Mouse (Mus musculus): Measurements from ENCODE around the gene Akap6. TPM values are rescaled to one million over a fixed set of nuclear protein-coding genes. Genes with fewer than 3 reads are reported as not detected.
"Not testable (repeated sequence)": the region's sequence is repeated elsewhere in the genome, so short reads cannot be mapped to it uniquely, and the experiment has no call there.

Akap6 gene
- total and polyA plus RNA-seq, 2 experiments: 0.01 to 0.09 TPM

DNA sequence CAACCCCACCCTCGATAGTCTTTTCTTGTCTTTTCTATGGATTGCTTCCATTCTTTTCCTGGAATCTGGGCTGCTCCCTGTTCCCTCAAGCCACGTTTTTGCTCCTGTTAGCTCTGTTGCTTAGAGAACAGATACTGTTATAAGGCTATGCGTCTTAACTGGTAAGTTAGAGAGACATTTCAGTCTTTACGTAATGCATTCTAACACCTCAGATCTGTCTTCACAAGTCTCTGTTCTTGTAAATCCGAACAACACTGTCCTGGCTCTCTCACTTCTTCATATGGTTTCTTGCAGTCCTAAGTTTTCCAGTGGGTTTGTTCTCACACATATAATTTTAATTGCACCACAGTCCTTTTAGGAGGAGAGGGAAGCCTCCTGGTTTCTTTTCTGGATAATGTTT, 20.5 kb downstream of the Akap6 start:
- DNase-seq (ENCODE audit: extremely low read depth, low read depth, low spot score): no peak
- no peaks in the 10 kb centered on the region for H3K4me1 ChIP-seq (ENCODE audit: control insufficient read depth, insufficient read depth, low read length)
- no peaks in the 10 kb centered on the region for H3K36me3 ChIP-seq (ENCODE audit: control insufficient read depth, insufficient read depth, low read length)
- no peak for TF ChIP-seq POLR2A (IDR thresholded peaks at IDR 0.05; ENCODE audit: extremely low read depth, insufficient read depth, low read length)
- TF ChIP-seq CTCF (IDR thresholded peaks at IDR 0.05; ENCODE audit: low read depth, low read length): no peak
- H3K79me2 ChIP-seq (ENCODE audit: control insufficient read depth, insufficient read depth, low read length): no peaks in the 10 kb centered on the region
- no peak overlapping the region for H3K27ac ChIP-seq (replicated peaks; ENCODE audit: insufficient read depth, low read depth, low read length)
- H3K27me3 ChIP-seq (ENCODE audit: control insufficient read depth, insufficient read depth, low read length): no peaks in the 10 kb centered on the region
- H3K4me3 ChIP-seq (ENCODE audit: insufficient read depth, low read depth, low read length): no peak overlapping the region
- 76% methylated on average over 5 of the region's 5 CpGs for WGBS
- no peak overlapping the region for H3K9ac ChIP-seq (ENCODE audit: low read depth, low read length)

DNA sequence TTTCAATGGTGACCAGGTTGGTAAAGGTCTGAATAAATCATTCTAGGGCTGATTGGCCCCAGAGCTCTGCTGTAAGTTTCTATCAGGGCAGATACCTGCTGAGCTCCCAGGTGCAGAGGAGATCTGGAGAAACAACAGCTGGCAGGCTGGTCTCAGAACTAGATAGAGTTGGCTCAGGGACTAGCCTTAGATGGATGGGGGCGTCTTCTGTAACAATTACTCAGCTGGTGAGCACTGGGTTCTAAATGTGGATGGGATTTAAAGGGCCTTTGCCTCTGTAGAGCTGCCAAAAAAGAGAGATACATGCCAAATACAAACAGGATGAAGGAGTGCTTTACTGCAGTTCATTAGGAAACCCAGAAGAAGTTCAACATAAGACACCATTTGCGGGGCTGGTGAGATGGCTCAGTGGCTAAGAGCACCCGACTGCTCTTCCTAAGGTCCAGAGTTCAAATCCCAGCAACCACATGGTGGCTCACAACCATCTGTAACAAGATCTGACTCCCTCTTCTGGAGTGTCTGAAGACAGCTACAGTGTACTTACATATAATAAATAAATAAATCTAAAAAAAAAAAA, 24.9 kb downstream of the Akap6 start:
- 75% methylated on average over 3 of the region's 3 CpGs for WGBS
- H3K79me2 ChIP-seq (ENCODE audit: control insufficient read depth, insufficient read depth, low read length); H3K4me1 ChIP-seq (ENCODE audit: control insufficient read depth, insufficient read depth, low read length): not testable (repeated sequence)

DNA sequence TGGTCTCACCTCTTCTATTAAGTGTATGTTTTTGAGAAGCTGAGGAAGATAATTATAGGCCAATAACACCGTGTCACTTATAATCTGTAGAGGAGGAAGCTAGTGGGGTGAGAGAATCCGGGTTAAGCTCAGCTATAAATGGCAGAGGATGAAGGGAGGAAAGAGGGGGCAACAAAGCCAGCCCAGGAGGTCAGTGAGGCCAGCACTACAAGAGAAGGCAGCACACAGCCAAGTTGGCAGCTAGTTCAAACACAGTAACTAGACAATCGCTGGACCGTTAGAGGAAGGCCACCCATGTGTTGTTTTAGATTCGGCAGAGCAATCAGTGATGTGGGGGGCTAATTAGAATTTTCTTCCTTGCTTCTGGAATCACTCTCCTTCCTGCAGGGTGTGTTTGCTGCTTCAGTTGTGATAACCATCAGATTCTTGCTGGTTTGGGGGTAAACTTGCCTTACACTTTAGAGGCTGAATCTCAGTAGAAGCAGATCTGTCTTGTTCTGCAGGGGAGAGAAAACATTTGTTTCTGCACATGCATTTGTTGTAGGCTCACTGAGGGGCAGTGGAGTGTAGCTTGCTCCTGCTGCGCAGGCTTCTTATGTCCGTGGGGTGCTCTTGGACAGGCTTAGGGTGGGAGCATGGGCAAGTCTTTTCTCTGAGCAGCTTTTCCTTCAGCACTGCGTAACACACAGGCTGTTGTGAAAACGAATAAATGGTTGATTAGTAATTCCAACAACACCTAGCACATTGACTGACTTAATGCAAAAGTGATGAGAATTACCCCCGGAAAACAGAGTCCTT, 27.4 kb downstream of the Akap6 start:
- TF ChIP-seq POLR2A (IDR thresholded peaks at IDR 0.05; ENCODE audit: extremely low read depth, insufficient read depth, low read length): no peak
- no peak for TF ChIP-seq CTCF (IDR thresholded peaks at IDR 0.05; ENCODE audit: low read depth, low read length)
- no peak overlapping the region for H3K4me3 ChIP-seq (ENCODE audit: insufficient read depth, low read depth, low read length)
- H3K79me2 ChIP-seq (ENCODE audit: control insufficient read depth, insufficient read depth, low read length): no peaks in the 10 kb centered on the region
- no peaks in the 10 kb centered on the region for H3K36me3 ChIP-seq (ENCODE audit: control insufficient read depth, insufficient read depth, low read length)
- H3K27ac ChIP-seq (replicated peaks; ENCODE audit: insufficient read depth, low read depth, low read length): no peak overlapping the region
- H3K9ac ChIP-seq (ENCODE audit: low read depth, low read length): no peak overlapping the region
- H3K27me3 ChIP-seq (ENCODE audit: control insufficient read depth, insufficient read depth, low read length): no peaks in the 10 kb centered on the region
- WGBS: 77% methylated on average over 10 of the region's 10 CpGs
- DNase-seq (ENCODE audit: extremely low read depth, low read depth, low spot score): no peak
- no peaks in the 10 kb centered on the region for H3K4me1 ChIP-seq (ENCODE audit: control insufficient read depth, insufficient read depth, low read length)

More for the DNA sequence above, 24.9 kb downstream of the Akap6 start:
- not testable (repeated sequence) for H3K9ac ChIP-seq (ENCODE audit: low read depth, low read length); H3K27me3 ChIP-seq (ENCODE audit: control insufficient read depth, insufficient read depth, low read length); H3K4me3 ChIP-seq (ENCODE audit: insufficient read depth, low read depth, low read length); DNase-seq (ENCODE audit: extremely low read depth, low read depth, low spot score); H3K27ac ChIP-seq (replicated peaks; ENCODE audit: insufficient read depth, low read depth, low read length); H3K36me3 ChIP-seq (ENCODE audit: control insufficient read depth, insufficient read depth, low read length)

DNA sequence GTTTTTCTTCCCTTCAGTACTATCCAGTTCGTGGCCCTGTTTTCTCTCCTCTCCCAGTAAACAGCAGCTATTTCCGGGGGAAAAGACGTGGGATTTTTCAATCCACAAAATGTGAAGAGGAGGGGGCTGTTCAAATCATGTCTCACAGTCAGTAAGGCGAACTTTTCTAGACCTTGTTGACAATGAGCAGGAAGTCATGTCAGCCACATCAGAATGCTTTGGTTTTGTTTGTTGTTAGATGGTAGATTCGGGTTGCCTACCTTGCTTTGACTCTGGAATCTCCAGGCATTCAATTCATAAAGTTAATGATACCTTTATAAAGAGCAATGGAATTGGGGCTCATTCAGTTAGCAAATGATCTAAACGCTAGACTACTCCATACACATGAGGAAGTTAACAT, 30.2 kb downstream of the Akap6 start:
- no peak overlapping the region for H3K27ac ChIP-seq (replicated peaks; ENCODE audit: insufficient read depth, low read depth, low read length)
- 78% methylated on average over 6 of the region's 6 CpGs for WGBS
- no peaks in the 10 kb centered on the region for H3K4me1 ChIP-seq (ENCODE audit: control insufficient read depth, insufficient read depth, low read length)
- no peaks in the 10 kb centered on the region for H3K27me3 ChIP-seq (ENCODE audit: control insufficient read depth, insufficient read depth, low read length)
- DNase-seq (ENCODE audit: extremely low read depth, low read depth, low spot score): no peak
- TF ChIP-seq POLR2A (IDR thresholded peaks at IDR 0.05; ENCODE audit: extremely low read depth, insufficient read depth, low read length) (no peak), CTCF (IDR thresholded peaks at IDR 0.05; ENCODE audit: low read depth, low read length) (no peak)
- H3K9ac ChIP-seq (ENCODE audit: low read depth, low read length): no peak overlapping the region
- H3K36me3 ChIP-seq (ENCODE audit: control insufficient read depth, insufficient read depth, low read length): no peaks in the 10 kb centered on the region
- H3K79me2 ChIP-seq (ENCODE audit: control insufficient read depth, insufficient read depth, low read length): no peaks in the 10 kb centered on the region
- H3K4me3 ChIP-seq (ENCODE audit: insufficient read depth, low read depth, low read length): no peak overlapping the region

DNA sequence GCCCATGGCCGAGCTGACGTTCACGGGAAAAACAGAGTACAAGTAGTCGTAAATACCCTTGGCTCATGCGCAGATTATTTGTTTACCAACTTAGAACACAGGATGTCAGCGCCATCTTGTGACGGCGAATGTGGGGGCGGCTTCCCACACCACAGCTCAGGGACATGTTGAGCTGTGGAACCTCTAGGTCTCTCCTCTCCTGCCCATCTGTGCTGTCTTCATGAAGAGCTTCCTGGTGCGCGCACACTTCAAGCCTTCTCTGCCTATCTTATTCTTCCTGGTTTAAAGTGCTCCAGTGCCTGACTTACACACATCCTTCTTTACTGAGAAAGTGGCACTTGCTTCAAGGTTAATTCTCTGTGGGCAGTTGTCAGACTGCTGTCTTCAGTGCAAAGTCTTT, 36.0 kb downstream of the Akap6 start:
- not testable (repeated sequence) for H3K79me2 ChIP-seq (ENCODE audit: control insufficient read depth, insufficient read depth, low read length); H3K4me1 ChIP-seq (ENCODE audit: control insufficient read depth, insufficient read depth, low read length); H3K27me3 ChIP-seq (ENCODE audit: control insufficient read depth, insufficient read depth, low read length); DNase-seq (ENCODE audit: extremely low read depth, low read depth, low spot score); H3K4me3 ChIP-seq (ENCODE audit: insufficient read depth, low read depth, low read length); H3K36me3 ChIP-seq (ENCODE audit: control insufficient read depth, insufficient read depth, low read length); H3K9ac ChIP-seq (ENCODE audit: low read depth, low read length); H3K27ac ChIP-seq (replicated peaks; ENCODE audit: insufficient read depth, low read depth, low read length)
- 98% methylated on average over 7 of the region's 11 CpGs for WGBS

DNA sequence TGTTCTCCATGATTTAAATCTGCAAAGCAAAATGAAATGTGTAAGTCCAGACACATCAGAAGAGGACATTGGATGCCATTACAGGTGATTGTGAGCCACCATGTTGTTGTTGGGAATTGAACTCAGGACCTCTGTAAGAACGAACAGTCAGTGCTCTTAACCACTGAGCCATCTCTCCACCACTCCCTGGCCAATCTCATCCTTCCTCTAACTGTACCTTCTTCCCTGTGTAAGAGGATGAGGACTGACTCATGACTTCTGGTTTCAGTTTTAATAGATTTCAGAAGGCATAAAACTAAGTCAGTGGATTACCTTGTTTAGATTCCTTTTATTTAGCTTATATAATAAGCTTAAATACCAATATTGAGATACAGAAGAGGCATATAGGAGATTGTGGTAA, 38.0 kb downstream of the Akap6 start:
- Histone ChIP-seq H3K4me3 (ENCODE audit: insufficient read depth, low read depth, low read length) (no peak overlapping the region), H3K27me3 (ENCODE audit: control insufficient read depth, insufficient read depth, low read length) (no peaks in the 10 kb centered on the region), H3K4me1 (ENCODE audit: control insufficient read depth, insufficient read depth, low read length) (no peaks in the 10 kb centered on the region), H3K79me2 (ENCODE audit: control insufficient read depth, insufficient read depth, low read length) (no peaks in the 10 kb centered on the region), H3K9ac (ENCODE audit: low read depth, low read length) (no peak overlapping the region), H3K36me3 (ENCODE audit: control insufficient read depth, insufficient read depth, low read length) (no peaks in the 10 kb centered on the region), H3K27ac (replicated peaks; ENCODE audit: insufficient read depth, low read depth, low read length) (no peak overlapping the region)
- WGBS: 76% methylated on average over 1 of the region's 1 CpGs
- no peak for DNase-seq (ENCODE audit: extremely low read depth, low read depth, low spot score)
- no peak for TF ChIP-seq CTCF (IDR thresholded peaks at IDR 0.05; ENCODE audit: low read depth, low read length)

All from liver, adult 2 months (tissue).